Mouse (Mus musculus) limb, embryonic 15.5 days (tissue): ENCODE results near the gene Fam183b. TPM values are rescaled to one million over a fixed set of nuclear protein-coding genes. Genes with fewer than 3 reads are reported as not detected.
A peak's percentile ranks its signal among the peaks of the same experiment; 100 is the strongest.
"Not testable (repeated sequence)": the region's sequence is repeated elsewhere in the genome, so short reads cannot be mapped to it uniquely, and the experiment has no call there.

ENCODE experiments used
- ATAC-seq: fragments of 200-750 bp; cut with Nextera tagmentation; 2 replicates; pipeline ENCODE4 v1.8.0; 2017; ENCODE audit warnings: low read depth, moderate TSS enrichment; ENCODE audit not compliant: insufficient number of reproducible peaks, low FRiP score, low TSS enrichment
- H3K27ac ChIP-seq: fragments of 300-500 bp; sonication (generic); 2 replicates; pipeline ENCODE4 v1.5.1; 2015; ENCODE audit warnings: moderate library complexity, mild to moderate bottlenecking, inconsistent platforms
- H3K27me3 ChIP-seq: fragments of 300-500 bp; sonication (generic); 2 replicates; pipeline ENCODE4 v1.6.1; 2015; ENCODE audit warnings: inconsistent platforms
- H3K36me3 ChIP-seq: fragments of 300-500 bp; sonication (generic); 2 replicates; pipeline ENCODE4 v1.6.1; 2015; ENCODE audit warnings: inconsistent platforms
- H3K4me1 ChIP-seq: fragments of 300-500 bp; sonication (generic); 2 replicates; pipeline ENCODE4 v1.6.1; 2015; ENCODE audit warnings: inconsistent platforms
- H3K4me2 ChIP-seq: fragments of 300-500 bp; sonication (generic); 2 replicates; pipeline ENCODE4 v1.6.1; 2015; ENCODE audit warnings: mild to moderate bottlenecking, inconsistent platforms
- H3K4me3 ChIP-seq: fragments of 300-500 bp; sonication (generic); 2 replicates; pipeline ENCODE4 v1.5.1; 2015; ENCODE audit warnings: mild to moderate bottlenecking, inconsistent platforms
- H3K9ac ChIP-seq: fragments of 300-500 bp; sonication (generic); 2 replicates; pipeline ENCODE4 v1.6.1; 2015; ENCODE audit warnings: inconsistent platforms
- H3K9me3 ChIP-seq: fragments of 300-500 bp; sonication (generic); 2 replicates; pipeline ENCODE4 v1.6.1; 2016; ENCODE audit warnings: inconsistent platforms
- WGBS: fragments of 180-500 bp; shearing (Covaris S2); methylation state at CpG from one replicate; pipeline ENCODE4 v1.1.7; 2015; 5-methylcytosine and 5-hydroxymethylcytosine counted together
- polyA plus RNA-seq: library from polyadenylated mRNA; unstranded; fragments of >200 nt; fragmentation: Nextera tagmentation; extraction: Ambion mirVana; gene quantifications from 2 replicates; pipeline ENCODE4 v1.2.1, GENCODE M21; 2015

The Fam183b gene
- polyA plus RNA-seq = not detected in 2 replicates

- no peak for ATAC-seq
- H3K9ac ChIP-seq = no peak within 1 kb of the TSS
- H3K27ac ChIP-seq = no peak within 1 kb of the TSS
- no peak within 1 kb of the TSS for H3K4me3 ChIP-seq
- no peaks in the 10 kb centered on the region for H3K36me3 ChIP-seq
- WGBS = 38% methylated on average over 14 of the region's 14 CpGs
- no peaks in the 10 kb centered on the region for H3K27me3 ChIP-seq
- H3K4me1 ChIP-seq = no peaks in the 10 kb centered on the region
- no peak within 1 kb of the TSS for H3K4me2 ChIP-seq
- no peaks in the 10 kb centered on the region for H3K9me3 ChIP-seq
These were observed at the start of gene Fam183b for GRCm38 (mm10) chr11:58801558-58802228. TSS of gene Fam183b (minus strand) at chr11:58801960.

- H3K9ac ChIP-seq = no peak overlapping the region
- no peak overlapping the region for H3K4me2 ChIP-seq
- no peaks in the 10 kb centered on the region for H3K9me3 ChIP-seq
- no peak overlapping the region for H3K4me3 ChIP-seq
- ATAC-seq = no peak
- peaks cover 31% of the 10 kb centered on the region for H3K36me3 ChIP-seq
- peaks cover 8% of the 10 kb centered on the region for H3K4me1 ChIP-seq
- 71% methylated on average over 2 of the region's 2 CpGs for WGBS
- no peak overlapping the region for H3K27ac ChIP-seq
- H3K27me3 ChIP-seq = no peaks in the 10 kb centered on the region
These were observed 48.0 kb upstream of the Fam183b start for GRCm38 (mm10) chr11:58849731-58850130.

- Histone ChIP-seq H3K9me3 (no peaks in the 10 kb centered on the region), H3K27ac (no peak overlapping the region), H3K36me3 (peaks cover 20% of the 10 kb centered on the region), H3K9ac (peak overlapping the region; percentile 82; the same call in 1 of the 2 replicates), H3K4me1 (peaks cover 8% of the 10 kb centered on the region), H3K27me3 (no peaks in the 10 kb centered on the region), H3K4me2 (peak overlapping the region; percentile 71), H3K4me3 (peak overlapping the region; percentile 60)
- 39% methylated on average over 9 of the region's 9 CpGs for WGBS
- ATAC-seq = no peak
These were observed 45.9 kb upstream of the Fam183b start for GRCm38 (mm10) chr11:58847636-58848035.

- H3K4me1 ChIP-seq = peaks cover 8% of the 10 kb centered on the region
- no peaks in the 10 kb centered on the region for H3K27me3 ChIP-seq
- peak; percentile 98 for ATAC-seq
- H3K4me3 ChIP-seq = peak within 1 kb of the TSS; percentile 60
- peak within 1 kb of the TSS; percentile 43 for H3K27ac ChIP-seq
- H3K4me2 ChIP-seq = peak within 1 kb of the TSS; percentile 71
- H3K9ac ChIP-seq = peak within 1 kb of the TSS; percentile 82
- WGBS = under 1% methylated on average over 24 of the region's 24 CpGs
- no peaks in the 10 kb centered on the region for H3K9me3 ChIP-seq
- H3K36me3 ChIP-seq = peaks cover 18% of the 10 kb centered on the region
These were observed 45.2 kb upstream of the Fam183b start, which contains the start of gene Gm12258 for GRCm38 (mm10) chr11:58846919-58847461. TSS of gene Gm12258 (plus strand) at chr11:58847158.

GRCm38 (mm10) chr11:58838951-58839350 lies 37.2 kb upstream of the Fam183b start, which contains the start of gene Olfr311:
TSS of gene Olfr311 (plus strand) at chr11:58839251.
- not testable (repeated sequence) for H3K4me2 ChIP-seq, ATAC-seq, H3K4me3 ChIP-seq, H3K27ac ChIP-seq, H3K4me1 ChIP-seq, H3K9ac ChIP-seq, H3K36me3 ChIP-seq, H3K27me3 ChIP-seq, H3K9me3 ChIP-seq

GRCm38 (mm10) chr11:58832541-58832940 lies 30.8 kb upstream of the Fam183b start:
- not testable (repeated sequence) for H3K9me3 ChIP-seq, H3K27me3 ChIP-seq, H3K36me3 ChIP-seq, H3K4me1 ChIP-seq, H3K4me2 ChIP-seq, ATAC-seq, H3K27ac ChIP-seq, H3K9ac ChIP-seq, H3K4me3 ChIP-seq
- 81% methylated on average over 3 of the region's 3 CpGs for WGBS

GRCm38 (mm10) chr11:58829764-58830163 lies 28.0 kb upstream of the Fam183b start:
- no peak for ATAC-seq
- H3K4me3 ChIP-seq = no peak overlapping the region
- H3K9me3 ChIP-seq = no peaks in the 10 kb centered on the region
- no peaks in the 10 kb centered on the region for H3K36me3 ChIP-seq
- H3K27ac ChIP-seq = no peak overlapping the region
- H3K9ac ChIP-seq = no peak overlapping the region
- no peaks in the 10 kb centered on the region for H3K4me1 ChIP-seq
- 73% methylated on average over 3 of the region's 3 CpGs for WGBS
- no peak overlapping the region for H3K4me2 ChIP-seq
- no peaks in the 10 kb centered on the region for H3K27me3 ChIP-seq

GRCm38 (mm10) chr11:58828937-58829336 lies 27.2 kb upstream of the Fam183b start, which contains the start of gene Olfr312:
TSS of gene Olfr312 (plus strand) at chr11:58829237.
- H3K4me1 ChIP-seq, H3K36me3 ChIP-seq, H3K4me2 ChIP-seq, ATAC-seq, H3K9me3 ChIP-seq, H3K4me3 ChIP-seq, H3K9ac ChIP-seq, H3K27me3 ChIP-seq, H3K27ac ChIP-seq: not testable (repeated sequence)

GRCm38 (mm10) chr11:58815676-58816075 lies 13.9 kb upstream of the Fam183b start:
- Histone ChIP-seq H3K4me2 (no peak overlapping the region), H3K27me3 (no peaks in the 10 kb centered on the region), H3K27ac (no peak overlapping the region), H3K9me3 (no peaks in the 10 kb centered on the region), H3K4me1 (no peaks in the 10 kb centered on the region), H3K36me3 (no peaks in the 10 kb centered on the region), H3K4me3 (no peak overlapping the region), H3K9ac (no peak overlapping the region)
- 67% methylated on average over 1 of the region's 1 CpGs for WGBS
- no peak for ATAC-seq

GRCm38 (mm10) chr11:58814700-58815099 lies 12.9 kb upstream of the Fam183b start, which contains the start of gene Olfr313:
TSS of gene Olfr313 (plus strand) at chr11:58815000.
- not testable (repeated sequence) for H3K4me1 ChIP-seq, H3K4me3 ChIP-seq, ATAC-seq, H3K36me3 ChIP-seq, H3K27ac ChIP-seq, H3K9me3 ChIP-seq, H3K27me3 ChIP-seq, H3K4me2 ChIP-seq, H3K9ac ChIP-seq
- WGBS = 52% methylated on average over 1 of the region's 1 CpGs

GRCm38 (mm10) chr11:58812001-58812400 lies 10.2 kb upstream of the Fam183b start:
- Histone ChIP-seq H3K27me3 (no peaks in the 10 kb centered on the region), H3K4me3 (no peak overlapping the region), H3K36me3 (no peaks in the 10 kb centered on the region), H3K4me1 (no peaks in the 10 kb centered on the region), H3K4me2 (no peak overlapping the region), H3K9ac (no peak overlapping the region), H3K27ac (no peak overlapping the region), H3K9me3 (no peaks in the 10 kb centered on the region)
- ATAC-seq = no peak
- WGBS = 4% methylated on average over 1 of the region's 1 CpGs

GRCm38 (mm10) chr11:58804393-58804792 lies 2.6 kb upstream of the Fam183b start:
- no peak overlapping the region for H3K4me3 ChIP-seq
- no peak overlapping the region for H3K27ac ChIP-seq
- WGBS = 62% methylated on average over 2 of the region's 2 CpGs
- H3K9ac ChIP-seq = no peak overlapping the region
- no peaks in the 10 kb centered on the region for H3K27me3 ChIP-seq
- no peaks in the 10 kb centered on the region for H3K9me3 ChIP-seq
- H3K36me3 ChIP-seq = no peaks in the 10 kb centered on the region
- ATAC-seq = no peak
- H3K4me2 ChIP-seq = no peak overlapping the region
- no peaks in the 10 kb centered on the region for H3K4me1 ChIP-seq
